Mouse (Mus musculus): ENCODE measurements around the gene Bicdl1. TPM values are rescaled to one million over a fixed set of nuclear protein-coding genes. Genes with fewer than 3 reads are reported as not detected.

The Bicdl1 gene
- total RNA-seq, 1 experiment from 2014 or later: 10.0 TPM

- no peak for DNase-seq
Observed at GRCm38 (mm10) chr5:115726019-115726418, 5.4 kb downstream of the Bicdl1 start.

- no peak for DNase-seq
Observed at GRCm38 (mm10) chr5:115724422-115724821, 7.0 kb downstream of the Bicdl1 start.

- no peak for DNase-seq
Observed at GRCm38 (mm10) chr5:115722188-115722959, 9.0 kb downstream of the Bicdl1 start.

GRCm38 (mm10) chr5:115720761-115721160, 10.7 kb downstream of the Bicdl1 start:
- DNase-seq: no peak

- DNase-seq: no peak
Observed at GRCm38 (mm10) chr5:115717693-115718092, 13.7 kb downstream of the Bicdl1 start.

GRCm38 (mm10) chr5:115717106-115717505, 14.3 kb downstream of the Bicdl1 start:
- no peak for DNase-seq

- DNase-seq: peak; percentile 16
Observed at GRCm38 (mm10) chr5:115716426-115716825, 15.0 kb downstream of the Bicdl1 start.

GRCm38 (mm10) chr5:115714761-115715160, 16.7 kb downstream of the Bicdl1 start:
- no peak for DNase-seq

GRCm38 (mm10) chr5:115712487-115712886, 18.9 kb downstream of the Bicdl1 start:
- no peak for DNase-seq

GRCm38 (mm10) chr5:115711636-115712419, 19.6 kb downstream of the Bicdl1 start:
- no peak for DNase-seq

- DNase-seq: no peak
Observed at GRCm38 (mm10) chr5:115710171-115710570, 21.2 kb downstream of the Bicdl1 start.

- no peak for DNase-seq
Observed at GRCm38 (mm10) chr5:115708930-115709329, 22.5 kb downstream of the Bicdl1 start.

- no peak for DNase-seq
Observed at GRCm38 (mm10) chr5:115701981-115702380, 29.4 kb downstream of the Bicdl1 start.

GRCm38 (mm10) chr5:115701215-115701614, 30.2 kb downstream of the Bicdl1 start:
- DNase-seq: no peak

GRCm38 (mm10) chr5:115696811-115697210, 34.6 kb downstream of the Bicdl1 start:
- no peak for DNase-seq

GRCm38 (mm10) chr5:115695191-115695770, 36.1 kb downstream of the Bicdl1 start:
- no peak for DNase-seq

- no peak for DNase-seq
Observed at GRCm38 (mm10) chr5:115693271-115693670, 38.1 kb downstream of the Bicdl1 start.

GRCm38 (mm10) chr5:115686716-115687115, 44.7 kb downstream of the Bicdl1 start:
- DNase-seq: no peak

GRCm38 (mm10) chr5:115685126-115685525, 46.3 kb downstream of the Bicdl1 start:
- no peak for DNase-seq

GRCm38 (mm10) chr5:115671846-115672245, 59.6 kb downstream of the Bicdl1 start:
- no peak for DNase-seq

- no peak for DNase-seq
Observed at GRCm38 (mm10) chr5:115670406-115670805, 61.0 kb downstream of the Bicdl1 start.

GRCm38 (mm10) chr5:115669974-115670373, 61.4 kb downstream of the Bicdl1 start:
- DNase-seq: no peak

- DNase-seq: no peak
Observed at GRCm38 (mm10) chr5:115668986-115669385, 62.4 kb downstream of the Bicdl1 start.
